Mouse (Mus musculus): ENCODE measurements around the gene Wfdc21.

Wfdc21 gene

GRCm38 (mm10) chr11:83740443-83740991 lies 6.2 kb upstream of the Wfdc21 start:
- DNase-seq (ENCODE audit: low read depth, low spot score), result no peak
- H3K36me3 ChIP-seq (ENCODE audit: control insufficient read depth, insufficient read depth, low read length, poor library complexity, severe bottlenecking), result no peaks in the 10 kb centered on the region

GRCm38 (mm10) chr11:83741841-83742240 lies 4.9 kb upstream of the Wfdc21 start:
- no peak for DNase-seq (ENCODE audit: low read depth, low spot score)
- Histone ChIP-seq H3K27me3 (ENCODE audit: control insufficient read depth, insufficient read depth, low read length, poor library complexity, severe bottlenecking) (no peaks in the 10 kb centered on the region), H3K36me3 (ENCODE audit: control insufficient read depth, insufficient read depth, low read length, poor library complexity, severe bottlenecking) (no peaks in the 10 kb centered on the region)

More at GRCm38 (mm10) chr11:83740443-83740991, 6.2 kb upstream of the Wfdc21 start:
- no peaks in the 10 kb centered on the region for H3K27me3 ChIP-seq (ENCODE audit: control insufficient read depth, insufficient read depth, low read length, poor library complexity, severe bottlenecking)

GRCm38 (mm10) chr11:83742731-83743355 lies 3.9 kb upstream of the Wfdc21 start:
- DNase-seq (ENCODE audit: low read depth, low spot score), result peak; percentile 76
- Histone ChIP-seq H3K27me3 (ENCODE audit: control insufficient read depth, insufficient read depth, low read length, poor library complexity, severe bottlenecking) (no peaks in the 10 kb centered on the region), H3K36me3 (ENCODE audit: control insufficient read depth, insufficient read depth, low read length, poor library complexity, severe bottlenecking) (no peaks in the 10 kb centered on the region)

GRCm38 (mm10) chr11:83743525-83743924 lies 3.2 kb upstream of the Wfdc21 start:
- H3K27me3 ChIP-seq (ENCODE audit: control insufficient read depth, insufficient read depth, low read length, poor library complexity, severe bottlenecking), result no peaks in the 10 kb centered on the region
- no peaks in the 10 kb centered on the region for H3K36me3 ChIP-seq (ENCODE audit: control insufficient read depth, insufficient read depth, low read length, poor library complexity, severe bottlenecking)
- no peak for DNase-seq (ENCODE audit: low read depth, low spot score)

GRCm38 (mm10) chr11:83746152-83746551 lies 588 bp upstream of the Wfdc21 start:
- H3K36me3 ChIP-seq (ENCODE audit: control insufficient read depth, insufficient read depth, low read length, poor library complexity, severe bottlenecking), result no peaks in the 10 kb centered on the region
- H3K27me3 ChIP-seq (ENCODE audit: control insufficient read depth, insufficient read depth, low read length, poor library complexity, severe bottlenecking), result no peaks in the 10 kb centered on the region
- peak; percentile 92 for DNase-seq (ENCODE audit: low read depth, low spot score)

- no peak for DNase-seq (ENCODE audit: low read depth, low spot score)
- H3K27me3 ChIP-seq (ENCODE audit: control insufficient read depth, insufficient read depth, low read length, poor library complexity, severe bottlenecking), result no peaks in the 10 kb centered on the region
- H3K36me3 ChIP-seq (ENCODE audit: control insufficient read depth, insufficient read depth, low read length, poor library complexity, severe bottlenecking), result no peaks in the 10 kb centered on the region
Observed at GRCm38 (mm10) chr11:83747376-83748265, 881 bp downstream of the Wfdc21 start.

- no peaks in the 10 kb centered on the region for H3K27me3 ChIP-seq (ENCODE audit: control insufficient read depth, insufficient read depth, low read length, poor library complexity, severe bottlenecking)
- H3K36me3 ChIP-seq (ENCODE audit: control insufficient read depth, insufficient read depth, low read length, poor library complexity, severe bottlenecking), result peaks cover 15% of the 10 kb centered on the region
- peak; percentile 89 for DNase-seq (ENCODE audit: low read depth, low spot score)
Observed at GRCm38 (mm10) chr11:83753581-83754181, 6.9 kb downstream of the Wfdc21 start, which contains the start of gene Heatr6. TSS of gene Heatr6 (plus strand) at chr11:83753696.

GRCm38 (mm10) chr11:83754227-83754626 lies 7.5 kb downstream of the Wfdc21 start:
- Histone ChIP-seq H3K27me3 (ENCODE audit: control insufficient read depth, insufficient read depth, low read length, poor library complexity, severe bottlenecking) (no peaks in the 10 kb centered on the region), H3K36me3 (ENCODE audit: control insufficient read depth, insufficient read depth, low read length, poor library complexity, severe bottlenecking) (peaks cover 19% of the 10 kb centered on the region)
- no peak for DNase-seq (ENCODE audit: low read depth, low spot score)

- no peaks in the 10 kb centered on the region for H3K27me3 ChIP-seq (ENCODE audit: control insufficient read depth, insufficient read depth, low read length, poor library complexity, severe bottlenecking)
- DNase-seq (ENCODE audit: low read depth, low spot score), result peak; percentile 81
- peaks cover 9% of the 10 kb centered on the region for H3K36me3 ChIP-seq (ENCODE audit: control insufficient read depth, insufficient read depth, low read length, poor library complexity, severe bottlenecking)
Observed at GRCm38 (mm10) chr11:83767306-83767705, 20.6 kb downstream of the Wfdc21 start.

- peaks cover 6% of the 10 kb centered on the region for H3K36me3 ChIP-seq (ENCODE audit: control insufficient read depth, insufficient read depth, low read length, poor library complexity, severe bottlenecking)
- no peak for DNase-seq (ENCODE audit: low read depth, low spot score)
Observed at GRCm38 (mm10) chr11:83768976-83769375, 22.2 kb downstream of the Wfdc21 start.

GRCm38 (mm10) chr11:83771014-83771413 lies 24.3 kb downstream of the Wfdc21 start:
- peaks cover 9% of the 10 kb centered on the region for H3K36me3 ChIP-seq (ENCODE audit: control insufficient read depth, insufficient read depth, low read length, poor library complexity, severe bottlenecking)
- no peak for DNase-seq (ENCODE audit: low read depth, low spot score)

More at GRCm38 (mm10) chr11:83768976-83769375, 22.2 kb downstream of the Wfdc21 start:
- H3K27me3 ChIP-seq (ENCODE audit: control insufficient read depth, insufficient read depth, low read length, poor library complexity, severe bottlenecking), result no peaks in the 10 kb centered on the region

GRCm38 (mm10) chr11:83772341-83772740 lies 25.6 kb downstream of the Wfdc21 start:
- no peak for DNase-seq (ENCODE audit: low read depth, low spot score)
- H3K36me3 ChIP-seq (ENCODE audit: control insufficient read depth, insufficient read depth, low read length, poor library complexity, severe bottlenecking), result peaks cover 10% of the 10 kb centered on the region
- H3K27me3 ChIP-seq (ENCODE audit: control insufficient read depth, insufficient read depth, low read length, poor library complexity, severe bottlenecking), result no peaks in the 10 kb centered on the region

More at GRCm38 (mm10) chr11:83771014-83771413, 24.3 kb downstream of the Wfdc21 start:
- no peaks in the 10 kb centered on the region for H3K27me3 ChIP-seq (ENCODE audit: control insufficient read depth, insufficient read depth, low read length, poor library complexity, severe bottlenecking)

GRCm38 (mm10) chr11:83773691-83774090 lies 27.0 kb downstream of the Wfdc21 start:
- Histone ChIP-seq H3K27me3 (ENCODE audit: control insufficient read depth, insufficient read depth, low read length, poor library complexity, severe bottlenecking) (no peaks in the 10 kb centered on the region), H3K36me3 (ENCODE audit: control insufficient read depth, insufficient read depth, low read length, poor library complexity, severe bottlenecking) (peaks cover 10% of the 10 kb centered on the region)
- no peak for DNase-seq (ENCODE audit: low read depth, low spot score)

GRCm38 (mm10) chr11:83774324-83774723 lies 27.6 kb downstream of the Wfdc21 start:
- peaks cover 16% of the 10 kb centered on the region for H3K36me3 ChIP-seq (ENCODE audit: control insufficient read depth, insufficient read depth, low read length, poor library complexity, severe bottlenecking)
- no peak for DNase-seq (ENCODE audit: low read depth, low spot score)
- no peaks in the 10 kb centered on the region for H3K27me3 ChIP-seq (ENCODE audit: control insufficient read depth, insufficient read depth, low read length, poor library complexity, severe bottlenecking)

Measured in splenic B cell, adult 2 months (primary cell).